Mouse (Mus musculus) left cerebral cortex, postnatal 25 days (tissue): ENCODE results near the gene Taok3. TPM values are rescaled to one million over a fixed set of nuclear protein-coding genes. Genes with fewer than 3 reads are reported as not detected.

ENCODE experiments used
- DNase-seq, 2 experiments: peaks; one replicate each; pipeline ENCODE4 v3.0.0; 2022; ENCODE audit warnings: low spot score in 2 of 2, mixed read lengths in 1 of 2
- intact Hi-C: fragments of 180-260 bp; cut with DNase I; formaldehyde crosslinking; loops from one replicate; pipeline ENCODE4 v1.15.1; 2025
- total RNA-seq, 2 experiments: library from RNA; stranded (reverse); gene quantifications; 2 replicates each; pipeline ENCODE4 v1.2.3; 2021

Taok3 gene
- total RNA-seq, 2 experiments from 2014 or later, result 55.2 to 59.8 TPM

GRCm38 (mm10) chr5:117165946-117166345, 46.0 kb downstream of the Taok3 start:
- no peak for DNase-seq
- intact Hi-C loops, result no loop called here

- DNase-seq, result no peak
Measured at GRCm38 (mm10) chr5:117166811-117167365, 47.0 kb downstream of the Taok3 start.

GRCm38 (mm10) chr5:117168351-117169100, 48.6 kb downstream of the Taok3 start:
- intact Hi-C loops, result no loop called here
- DNase-seq, result no peak

More at GRCm38 (mm10) chr5:117166811-117167365, 47.0 kb downstream of the Taok3 start:
- intact Hi-C loops, result no loop called here

- DNase-seq, result no peak
- intact Hi-C loops, result no loop called here
Measured at GRCm38 (mm10) chr5:117174057-117174456, 54.1 kb downstream of the Taok3 start.

GRCm38 (mm10) chr5:117175896-117176295, 56.0 kb downstream of the Taok3 start:
- intact Hi-C loops, result no loop called here
- DNase-seq, result no peak

- intact Hi-C loops, result no loop called here
- DNase-seq, result no peak
Measured at GRCm38 (mm10) chr5:117178079-117178478, 58.1 kb downstream of the Taok3 start.

GRCm38 (mm10) chr5:117178486-117178885, 58.6 kb downstream of the Taok3 start:
- DNase-seq, result no peak

GRCm38 (mm10) chr5:117181921-117182320, 62.0 kb downstream of the Taok3 start:
- intact Hi-C loops, result loop anchor here (5.0 kb wide), 1 partner anchor 60 kb away; the partner anchor contains the start of gene Taok3

More at GRCm38 (mm10) chr5:117178486-117178885, 58.6 kb downstream of the Taok3 start:
- intact Hi-C loops, result no loop called here

GRCm38 (mm10) chr5:117182411-117182810, 62.5 kb downstream of the Taok3 start:
- intact Hi-C loops, result loop anchor here (5.0 kb wide), 1 partner anchor 60 kb away; the partner anchor contains the start of gene Taok3
- no peak for DNase-seq

More at GRCm38 (mm10) chr5:117181921-117182320, 62.0 kb downstream of the Taok3 start:
- DNase-seq, result no peak

- no peak for DNase-seq
- intact Hi-C loops, result loop anchor here (5.0 kb wide), 1 partner anchor 63 kb away; the partner anchor contains the start of gene Taok3
Measured at GRCm38 (mm10) chr5:117184832-117185231, 64.9 kb downstream of the Taok3 start.

GRCm38 (mm10) chr5:117185673-117186072, 65.7 kb downstream of the Taok3 start:
- intact Hi-C loops, result no loop called here
- DNase-seq, result no peak

- intact Hi-C loops, result no loop called here
- DNase-seq, result no peak
Measured at GRCm38 (mm10) chr5:117192061-117192460, 72.1 kb downstream of the Taok3 start.

- intact Hi-C loops, result no loop called here
- DNase-seq, result no peak
Measured at GRCm38 (mm10) chr5:117193748-117194147, 73.8 kb downstream of the Taok3 start.

GRCm38 (mm10) chr5:117194672-117195071, 74.7 kb downstream of the Taok3 start:
- no peak for DNase-seq
- intact Hi-C loops, result no loop called here

GRCm38 (mm10) chr5:117196551-117196950, 76.6 kb downstream of the Taok3 start:
- DNase-seq, result no peak
- intact Hi-C loops, result no loop called here

- DNase-seq, result no peak
- intact Hi-C loops, result no loop called here
Measured at GRCm38 (mm10) chr5:117198390-117198789, 78.5 kb downstream of the Taok3 start.

- peak in 1 of 2 experiments; percentile 8 for DNase-seq
- intact Hi-C loops, result no loop called here
Measured at GRCm38 (mm10) chr5:117207286-117207685, 87.4 kb downstream of the Taok3 start.

- DNase-seq, result no peak
Measured at GRCm38 (mm10) chr5:117214016-117214415, 94.1 kb downstream of the Taok3 start.

GRCm38 (mm10) chr5:117231059-117231458, 111.1 kb downstream of the Taok3 start:
- DNase-seq, result no peak
- intact Hi-C loops, result no loop called here

More at GRCm38 (mm10) chr5:117214016-117214415, 94.1 kb downstream of the Taok3 start:
- intact Hi-C loops, result no loop called here

GRCm38 (mm10) chr5:117236540-117236939, 116.6 kb downstream of the Taok3 start:
- intact Hi-C loops, result no loop called here
- DNase-seq, result no peak

- intact Hi-C loops, result no loop called here
- peak in 1 of 2 experiments; percentile 18 for DNase-seq
Measured at GRCm38 (mm10) chr5:117239106-117239505, 119.2 kb downstream of the Taok3 start.
